Mouse (Mus musculus) forebrain, postnatal 0 days (tissue): Measurements from ENCODE around the gene Trp53bp2. TPM values are rescaled to one million over a fixed set of nuclear protein-coding genes. Genes with fewer than 3 reads are reported as not detected.

ENCODE experiments used
- ATAC-seq: fragments of 200-750 bp; cut with Nextera tagmentation; 2 replicates; pipeline ENCODE4 v1.8.0; 2017; ENCODE audit warnings: mild to moderate bottlenecking, moderate library complexity
- DNase-seq: peaks from one replicate; pipeline ENCODE4 v3.0.0-alpha.2; 2015
- H3K27ac ChIP-seq: fragments of 300-500 bp; sonication (generic); 2 replicates; pipeline ENCODE4 v1.5.1; 2014; ENCODE audit warnings: low read depth, mild to moderate bottlenecking, antibody characterized with exemption, low read length, moderate library complexity, mixed read lengths
- H3K27me3 ChIP-seq: fragments of 300-500 bp; sonication (generic); 2 replicates; pipeline ENCODE4 v1.6.1; 2014; ENCODE audit warnings: mild to moderate bottlenecking, low read length, mixed read lengths; ENCODE audit not compliant: insufficient read depth
- H3K36me3 ChIP-seq: fragments of 300-500 bp; sonication (generic); 2 replicates; pipeline ENCODE4 v1.6.1; 2014; ENCODE audit warnings: mild to moderate bottlenecking, moderate library complexity; ENCODE audit not compliant: insufficient read depth
- H3K4me1 ChIP-seq: fragments of 300-500 bp; sonication (generic); 2 replicates; pipeline ENCODE4 v1.6.1; 2014; ENCODE audit warnings: antibody characterized with exemption; ENCODE audit not compliant: insufficient read depth
- H3K4me2 ChIP-seq: fragments of 300-500 bp; sonication (generic); 2 replicates; pipeline ENCODE4 v1.6.1; 2014; ENCODE audit warnings: low read depth, mild to moderate bottlenecking, moderate library complexity
- H3K4me3 ChIP-seq: fragments of 300-500 bp; sonication (generic); 2 replicates; pipeline ENCODE4 v1.5.1; 2014; ENCODE audit warnings: low read depth, low read length, mixed read lengths
- H3K9ac ChIP-seq: fragments of 300-500 bp; sonication (generic); 2 replicates; pipeline ENCODE4 v1.6.1; 2014; ENCODE audit warnings: mild to moderate bottlenecking
- H3K9me3 ChIP-seq: fragments of 300-500 bp; sonication (generic); 2 replicates; pipeline ENCODE4 v1.6.1; 2016; ENCODE audit warnings: low read length
- CTCF ChIP-seq: sonication (generic); IDR thresholded peaks from 2 replicates; pipeline ENCODE4 v1.5.1; 2016; ENCODE audit warnings: antibody characterized with exemption, control low read depth, low read depth
- WGBS: fragments of 180-500 bp; shearing (Covaris S2); extraction: QIAGEN DNeasy Blood & Tissue Kit; methylation state at CpG from one replicate; pipeline ENCODE4 v1.1.7; 2014; 5-methylcytosine and 5-hydroxymethylcytosine counted together
- polyA plus RNA-seq: library from polyadenylated mRNA; unstranded; fragments of >200 nt; fragmentation: Nextera tagmentation; extraction: Ambion mirVana; gene quantifications from 2 replicates; pipeline ENCODE4 v1.2.1, GENCODE M21; 2015
- total RNA-seq: library from RNA; depleted of rRNA; stranded (reverse); fragments of >200 nt; gene quantifications from 2 replicates; pipeline ENCODE4 v1.2.3, GENCODE M21; 2014; rRNA removed

Gene Trp53bp2
- 18.8 and 27.3 TPM in 2 replicates for total RNA-seq
- polyA plus RNA-seq, result 11.9 and 13.7 TPM in 2 replicates

DNA sequence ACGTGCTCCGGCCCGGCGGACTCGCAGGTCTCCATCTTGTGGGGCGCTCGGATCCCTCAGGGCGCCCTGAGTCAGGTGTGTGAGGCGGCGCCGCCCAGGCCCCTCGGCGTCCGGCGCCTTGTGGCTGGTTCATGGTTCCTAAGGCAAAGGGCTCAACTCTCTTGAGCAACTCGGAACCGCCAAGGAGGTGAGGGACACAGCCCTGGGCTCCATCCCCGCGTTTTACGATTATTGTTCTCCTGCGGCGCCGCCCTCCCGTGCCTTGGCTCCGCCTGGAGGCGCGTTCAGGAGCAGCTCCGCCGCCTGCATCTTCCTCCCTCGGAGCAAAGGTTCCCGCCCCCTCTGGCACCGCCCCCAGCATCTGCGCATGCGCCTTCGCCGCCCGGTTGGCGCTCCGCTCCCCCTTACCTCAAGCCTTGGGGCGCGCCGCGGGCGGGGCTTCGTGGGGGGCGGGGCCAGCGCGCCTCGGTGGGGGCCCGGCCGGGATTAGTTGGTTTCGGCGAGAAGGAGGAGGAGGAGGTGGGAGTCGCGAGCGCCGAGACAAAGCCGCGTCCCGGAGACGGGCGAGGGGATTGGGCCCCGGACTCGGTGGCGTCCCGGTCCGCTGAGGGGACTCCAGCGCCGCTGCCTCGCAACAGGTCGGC, at the start of gene Trp53bp2:
TSS of gene Trp53bp2 (plus strand) at position 489 of the 644 bp plus-strand sequence.
- Histone ChIP-seq H3K4me3 (peak within 1 kb of the TSS; percentile 52), H3K36me3 (no peaks in the 10 kb centered on the region), H3K9ac (peak within 1 kb of the TSS; percentile 61), H3K4me2 (peak within 1 kb of the TSS; percentile 63), H3K4me1 (peaks cover 15% of the 10 kb centered on the region), H3K9me3 (no peaks in the 10 kb centered on the region), H3K27me3 (no peaks in the 10 kb centered on the region), H3K27ac (peak within 1 kb of the TSS; percentile 98)
- DNase-seq (peak; percentile 100), ATAC-seq (peak; percentile 95)
- WGBS, result 1% methylated on average over 71 of the region's 71 CpGs
- TF ChIP-seq CTCF, result peak; percentile 70

DNA sequence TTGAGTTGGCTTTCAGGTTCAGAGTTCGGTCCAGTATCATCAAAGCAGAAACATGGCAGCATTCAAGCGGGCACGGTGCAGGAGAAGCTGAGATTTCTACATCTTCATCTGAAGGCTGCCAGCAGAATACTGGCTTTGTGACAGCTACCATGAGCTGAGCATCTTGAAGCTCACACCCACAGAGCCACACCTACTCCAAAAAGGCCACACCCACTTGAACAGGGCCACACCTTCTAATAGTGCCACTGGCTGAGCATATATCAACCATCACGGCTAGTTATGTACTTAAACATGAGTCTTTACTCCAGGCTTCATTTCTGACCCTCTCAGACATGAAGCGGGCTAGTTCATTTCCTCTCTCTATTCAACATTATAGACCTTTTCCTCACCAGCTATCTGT, 46.3 kb upstream of the Trp53bp2 start:
- WGBS, result 95% methylated on average over 5 of the region's 5 CpGs
- no peak overlapping the region for H3K27ac ChIP-seq
- no peaks in the 10 kb centered on the region for H3K9me3 ChIP-seq
- no peaks in the 10 kb centered on the region for H3K36me3 ChIP-seq
- DNase-seq (no peak), ATAC-seq (no peak)
- no peaks in the 10 kb centered on the region for H3K4me1 ChIP-seq
- H3K9ac ChIP-seq, result no peak overlapping the region
- H3K4me2 ChIP-seq, result no peak overlapping the region
- H3K4me3 ChIP-seq, result no peak overlapping the region
- no peak for TF ChIP-seq CTCF
- H3K27me3 ChIP-seq, result no peaks in the 10 kb centered on the region

DNA sequence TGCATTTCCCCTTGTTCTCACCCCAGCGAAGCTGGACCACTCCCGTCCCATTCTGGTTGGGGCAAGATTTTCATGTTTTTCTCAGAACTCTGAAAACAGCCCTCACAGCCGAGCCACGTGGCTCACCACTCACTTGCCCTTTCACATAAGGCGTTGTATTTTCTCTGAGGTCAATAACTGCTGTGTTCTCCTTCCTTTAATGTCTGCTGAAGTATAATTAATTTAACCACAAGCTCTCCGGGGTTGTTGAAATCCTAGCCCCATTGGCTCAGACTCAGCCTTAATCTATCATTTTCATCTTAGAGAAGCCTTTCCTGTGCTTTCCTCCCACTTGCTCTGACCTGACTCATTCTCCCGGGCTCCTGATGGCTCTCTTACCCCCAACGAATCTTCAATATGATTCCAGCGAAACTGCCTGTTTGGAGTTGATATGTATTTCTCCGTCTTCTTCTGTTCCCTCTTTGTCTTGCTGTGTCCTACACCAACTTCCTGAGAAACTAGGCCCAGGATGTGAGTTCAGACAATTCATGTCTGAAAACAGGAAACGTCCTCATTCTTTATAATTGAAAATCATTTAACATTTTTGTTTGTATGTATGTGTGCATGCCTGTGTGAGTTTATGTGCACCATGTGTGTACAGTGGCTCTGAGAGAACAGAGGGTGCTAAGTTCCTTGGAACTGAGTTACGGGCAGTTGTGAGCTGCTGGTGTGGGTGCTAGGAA, 45.1 kb upstream of the Trp53bp2 start:
- Histone ChIP-seq H3K4me2 (no peak overlapping the region), H3K4me3 (no peak overlapping the region), H3K9ac (no peak overlapping the region), H3K4me1 (no peaks in the 10 kb centered on the region), H3K36me3 (no peaks in the 10 kb centered on the region), H3K9me3 (no peaks in the 10 kb centered on the region), H3K27ac (no peak overlapping the region), H3K27me3 (no peaks in the 10 kb centered on the region)
- no peak for ATAC-seq
- 52% methylated on average over 12 of the region's 12 CpGs for WGBS
- DNase-seq, result no peak
- no peak for TF ChIP-seq CTCF

- Histone ChIP-seq H3K4me2 (no peak overlapping the region), H3K27ac (no peak overlapping the region), H3K4me1 (no peaks in the 10 kb centered on the region), H3K36me3 (no peaks in the 10 kb centered on the region), H3K9ac (no peak overlapping the region), H3K27me3 (no peaks in the 10 kb centered on the region), H3K9me3 (no peaks in the 10 kb centered on the region), H3K4me3 (no peak overlapping the region)
- DNase-seq (no peak), ATAC-seq (no peak)
- TF ChIP-seq CTCF, result no peak
- WGBS, result 69% methylated on average over 7 of the region's 7 CpGs
Observed at GRCm38 (mm10) chr1:182368309-182368708, 40.7 kb upstream of the Trp53bp2 start.

DNA sequence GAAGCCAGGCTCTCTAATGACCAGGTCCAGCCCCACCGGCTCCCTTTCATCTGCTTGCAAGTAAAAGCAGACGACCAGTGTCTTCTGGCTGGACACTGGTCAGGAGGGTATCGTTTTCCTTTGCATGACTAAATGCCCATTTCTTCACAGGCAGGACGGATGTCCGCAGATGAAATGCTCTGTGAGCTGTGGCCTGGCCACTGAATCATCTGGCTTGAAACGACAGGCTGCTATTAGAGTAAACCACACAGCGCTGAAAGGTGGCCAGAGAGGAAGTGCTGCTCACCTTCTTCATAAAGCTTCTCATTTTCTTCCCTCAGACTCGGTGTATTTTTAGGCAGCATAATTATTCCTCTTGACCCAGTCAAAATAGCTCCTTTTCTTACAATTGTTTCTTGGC, 40.2 kb upstream of the Trp53bp2 start:
- no peak for ATAC-seq
- 74% methylated on average over 8 of the region's 8 CpGs for WGBS

DNA sequence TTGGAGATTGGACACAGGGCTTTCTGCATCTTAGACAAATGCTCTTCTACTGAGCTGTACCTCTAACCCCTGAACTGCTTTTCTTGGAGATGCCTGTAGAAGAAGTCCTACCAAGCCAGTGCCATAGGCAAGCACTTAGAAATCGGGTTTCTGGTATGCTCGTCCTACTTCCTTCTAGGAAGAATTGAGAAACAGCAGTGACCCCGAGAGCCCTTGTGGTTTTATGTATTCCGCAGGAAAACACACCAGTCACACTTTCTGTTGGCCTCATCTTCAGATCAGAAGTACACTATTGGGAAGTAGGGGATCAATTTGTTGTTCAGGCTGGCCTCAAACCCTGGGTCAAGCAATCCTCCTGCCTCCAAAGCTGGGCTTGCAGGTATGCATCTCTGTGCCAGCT, 39.5 kb upstream of the Trp53bp2 start:
- no peak overlapping the region for H3K4me3 ChIP-seq

More for the DNA sequence above, 40.2 kb upstream of the Trp53bp2 start:
- H3K4me3 ChIP-seq, result no peak overlapping the region
- H3K9ac ChIP-seq, result no peak overlapping the region
- no peaks in the 10 kb centered on the region for H3K4me1 ChIP-seq
- H3K36me3 ChIP-seq, result no peaks in the 10 kb centered on the region
- H3K27me3 ChIP-seq, result no peaks in the 10 kb centered on the region
- H3K9me3 ChIP-seq, result no peaks in the 10 kb centered on the region
- no peak for TF ChIP-seq CTCF
- no peak overlapping the region for H3K4me2 ChIP-seq
- H3K27ac ChIP-seq, result no peak overlapping the region
- DNase-seq, result no peak

DNA sequence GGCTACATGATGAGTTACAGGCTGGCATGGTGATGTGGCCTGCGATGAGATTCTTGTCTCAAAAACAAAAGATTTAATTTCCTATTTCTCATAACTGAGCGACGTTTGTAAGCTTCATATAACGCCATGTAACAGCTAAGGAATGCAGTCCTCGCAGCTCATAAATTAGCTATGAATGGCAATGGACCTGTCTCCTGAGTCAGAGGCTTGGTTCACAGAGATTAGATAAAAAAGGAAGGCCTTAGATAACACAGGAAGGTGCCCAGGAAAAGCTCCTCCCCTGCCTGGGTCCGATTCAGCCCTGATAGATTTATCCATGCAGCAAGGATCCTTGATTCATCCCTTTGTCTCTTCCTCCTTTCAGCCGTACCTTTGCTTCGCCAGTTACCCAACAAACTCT, 37.1 kb upstream of the Trp53bp2 start:
- Histone ChIP-seq H3K36me3 (no peaks in the 10 kb centered on the region), H3K27me3 (no peaks in the 10 kb centered on the region), H3K9me3 (no peaks in the 10 kb centered on the region), H3K4me3 (no peak overlapping the region), H3K27ac (no peak overlapping the region), H3K4me1 (no peaks in the 10 kb centered on the region), H3K4me2 (no peak overlapping the region), H3K9ac (no peak overlapping the region)
- DNase-seq (no peak), ATAC-seq (no peak)
- TF ChIP-seq CTCF, result no peak
- 78% methylated on average over 8 of the region's 8 CpGs for WGBS

More for the DNA sequence above, 39.5 kb upstream of the Trp53bp2 start:
- Histone ChIP-seq H3K27me3 (no peaks in the 10 kb centered on the region), H3K9me3 (no peaks in the 10 kb centered on the region), H3K27ac (no peak overlapping the region), H3K9ac (no peak overlapping the region), H3K4me2 (no peak overlapping the region), H3K4me1 (no peaks in the 10 kb centered on the region), H3K36me3 (no peaks in the 10 kb centered on the region)
- no peak for TF ChIP-seq CTCF
- DNase-seq, result no peak
- 92% methylated on average over 4 of the region's 4 CpGs for WGBS
- ATAC-seq, result no peak
